Mouse (Mus musculus): ENCODE measurements around the gene Gm9821.

- TF ChIP-seq POLR2A (IDR thresholded peaks at IDR 0.05; ENCODE audit: borderline replicate concordance, extremely low read depth, low read depth, low read length) = no peak
- no peak for TF ChIP-seq CTCF (IDR thresholded peaks at IDR 0.05; ENCODE audit: insufficient read depth, low read length)
Measured at GRCm38 (mm10) chr2:91917096-91917495, 28.4 kb upstream of the Gm9821 start.

Data from lung, adult 2 months (tissue).